Mouse (Mus musculus): ENCODE results near the gene Gm4985.
"Not testable (repeated sequence)": the region's sequence is repeated elsewhere in the genome, so short reads cannot be mapped to it uniquely, and the experiment has no call there.

The Gm4985 gene

GRCm38 (mm10) chrX:23958834-23959233 lies at the start of gene Gm4985:
TSS of gene Gm4985 (minus strand) at chrX:23958934.
- not testable (repeated sequence) for DNase-seq (ENCODE audit: low read depth)

GRCm38 (mm10) chrX:23954161-23954560 lies 4.6 kb downstream of the Gm4985 start:
- DNase-seq (ENCODE audit: low read depth) = no peak
